Mouse (Mus musculus): Measurements from ENCODE around the gene Mgme1. TPM values are rescaled to one million over a fixed set of nuclear protein-coding genes. Genes with fewer than 3 reads are reported as not detected.

Mgme1 gene
- polyA plus RNA-seq, 1 experiment from 2014 or later: 10.8 TPM

DNA sequence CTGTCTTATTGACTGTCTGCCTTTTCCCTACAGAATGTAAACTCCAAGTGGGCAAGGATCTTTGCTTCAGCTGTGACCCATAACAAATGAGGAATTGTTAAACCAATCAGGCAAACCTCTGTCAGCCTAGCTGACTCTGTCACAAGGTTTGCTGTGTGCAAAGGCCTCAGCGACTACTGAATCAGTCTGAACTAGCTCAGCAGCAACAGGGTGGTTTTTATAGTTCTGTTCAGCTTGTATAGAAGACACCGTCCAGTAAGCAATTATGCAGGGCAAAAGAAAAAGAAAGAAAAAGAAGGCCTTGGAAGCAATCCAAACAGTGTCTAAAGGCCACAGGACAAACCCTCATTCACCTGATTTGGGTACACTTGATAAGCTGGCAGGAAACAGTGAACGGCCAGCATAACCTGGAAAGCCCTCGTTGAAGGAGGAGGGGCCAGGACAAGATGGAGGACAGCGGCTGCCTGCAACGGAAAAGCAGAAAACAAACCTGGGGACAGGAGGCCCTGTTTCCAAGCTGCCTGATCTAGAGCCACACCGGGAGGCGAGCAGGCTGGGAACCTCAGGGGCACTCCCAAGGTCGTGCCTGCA, 24.8 kb downstream of the Mgme1 start:
- Histone ChIP-seq H3K9me3 (ENCODE audit: control insufficient read depth, low read length) (no peaks in the 10 kb centered on the region), H3K4me1 (replicated peaks; ENCODE audit: control insufficient read depth, insufficient read depth, low read length) (no peaks in the 10 kb centered on the region), H3K36me3 (ENCODE audit: control insufficient read depth, insufficient read depth) (no peaks in the 10 kb centered on the region), H3K4me2 (ENCODE audit: low read length) (no peak overlapping the region), H3K27me3 (replicated peaks; ENCODE audit: control insufficient read depth, insufficient read depth, low read length) (no peaks in the 10 kb centered on the region), H3K4me3 (replicated peaks; ENCODE audit: low read length) (no peak overlapping the region), H3K27ac (ENCODE audit: low read length) (no peak overlapping the region), H3K9ac (replicated peaks; ENCODE audit: low read depth, low read length) (no peak overlapping the region)
- ATAC-seq: no peak
- 47% methylated on average over 9 of the region's 9 CpGs for WGBS

DNA sequence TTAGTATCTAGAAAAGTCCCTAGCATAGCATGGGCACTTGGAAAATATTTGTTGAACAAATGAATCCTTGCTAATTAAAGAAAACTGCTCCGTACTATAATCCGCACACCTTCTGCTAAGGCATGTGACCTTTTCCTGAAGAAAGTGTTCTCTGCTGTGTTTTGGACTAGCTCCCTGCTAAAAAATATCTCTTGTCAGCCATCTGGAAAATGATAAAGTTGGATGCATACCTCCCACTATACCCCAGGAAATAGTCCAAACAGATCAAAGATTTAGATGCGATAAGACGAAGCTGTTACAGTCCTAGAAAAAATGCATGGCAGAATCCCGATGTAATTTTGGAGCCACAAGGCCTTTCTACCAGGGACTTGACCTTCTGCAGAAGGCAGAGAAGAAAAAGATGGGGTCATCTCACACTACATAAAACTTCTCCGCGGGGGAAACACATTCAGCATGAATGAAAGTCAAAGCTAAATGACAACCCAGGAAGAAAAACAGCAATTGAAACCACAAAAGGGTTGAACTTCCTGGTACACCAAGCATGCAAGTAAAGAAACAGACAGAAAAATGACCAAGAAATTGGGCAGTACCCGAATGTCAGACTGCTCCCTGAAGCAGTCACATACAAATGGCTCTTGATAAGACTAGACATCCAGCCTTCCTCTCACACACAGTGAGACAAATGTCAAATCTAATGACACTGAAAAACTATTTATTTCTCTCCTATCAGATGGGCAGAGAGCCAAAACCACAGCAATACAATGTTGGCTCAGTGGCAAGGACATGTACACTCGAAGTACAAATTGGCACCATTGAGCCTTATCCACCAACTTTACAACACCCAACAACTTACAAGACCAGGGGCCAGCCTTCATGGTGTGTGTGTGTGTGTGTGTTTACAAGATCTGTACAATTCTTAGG, 29.5 kb downstream of the Mgme1 start:
- Histone ChIP-seq H3K27me3 (replicated peaks; ENCODE audit: control insufficient read depth, insufficient read depth, low read length) (no peaks in the 10 kb centered on the region), H3K4me2 (ENCODE audit: low read length) (no peak overlapping the region), H3K36me3 (ENCODE audit: control insufficient read depth, insufficient read depth) (no peaks in the 10 kb centered on the region), H3K9me3 (ENCODE audit: control insufficient read depth, low read length) (no peaks in the 10 kb centered on the region), H3K27ac (ENCODE audit: low read length) (no peak overlapping the region), H3K9ac (replicated peaks; ENCODE audit: low read depth, low read length) (no peak overlapping the region), H3K4me1 (replicated peaks; ENCODE audit: control insufficient read depth, insufficient read depth, low read length) (no peaks in the 10 kb centered on the region), H3K4me3 (replicated peaks; ENCODE audit: low read length) (no peak overlapping the region)
- no peak for ATAC-seq
- WGBS: 75% methylated on average over 9 of the region's 9 CpGs

GRCm38 (mm10) chr2:144301101-144301500, 30.6 kb downstream of the Mgme1 start:
- Histone ChIP-seq H3K9ac (replicated peaks; ENCODE audit: low read depth, low read length) (no peak overlapping the region), H3K27ac (ENCODE audit: low read length) (no peak overlapping the region), H3K9me3 (ENCODE audit: control insufficient read depth, low read length) (no peaks in the 10 kb centered on the region), H3K27me3 (replicated peaks; ENCODE audit: control insufficient read depth, insufficient read depth, low read length) (no peaks in the 10 kb centered on the region), H3K4me3 (replicated peaks; ENCODE audit: low read length) (no peak overlapping the region), H3K4me2 (ENCODE audit: low read length) (no peak overlapping the region), H3K36me3 (ENCODE audit: control insufficient read depth, insufficient read depth) (no peaks in the 10 kb centered on the region), H3K4me1 (replicated peaks; ENCODE audit: control insufficient read depth, insufficient read depth, low read length) (no peaks in the 10 kb centered on the region)
- no peak for ATAC-seq
- WGBS: 94% methylated on average over 11 of the region's 11 CpGs

DNA sequence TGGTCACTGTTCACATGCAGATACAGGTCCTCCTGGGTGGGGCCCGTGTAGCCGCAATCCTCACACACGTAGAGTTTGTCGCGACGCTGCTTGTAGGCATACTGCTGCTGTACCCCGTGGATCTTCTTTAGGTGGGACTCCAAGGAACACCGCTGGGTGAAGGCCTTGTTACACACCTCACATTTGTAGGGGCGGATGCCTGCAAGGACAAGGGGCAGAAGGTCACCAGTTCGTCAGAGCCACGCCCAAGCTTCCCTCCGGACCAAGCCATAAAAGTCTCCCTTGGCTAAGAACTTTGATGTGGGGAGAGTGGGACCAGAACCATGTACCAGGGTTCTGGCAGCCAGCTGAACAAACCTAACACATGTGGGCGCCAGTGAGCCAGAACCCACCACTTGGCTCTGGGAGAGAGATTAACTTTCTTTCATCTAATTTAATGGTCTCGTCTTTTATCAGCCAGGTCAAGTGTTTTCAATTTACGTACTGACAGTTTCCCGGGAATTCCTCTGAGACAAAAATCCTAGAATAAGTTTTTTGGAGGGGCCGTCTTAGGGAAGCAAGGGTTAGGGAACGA, 35.3 kb downstream of the Mgme1 start:
- no peak overlapping the region for H3K9ac ChIP-seq (replicated peaks; ENCODE audit: low read depth, low read length)
- H3K4me3 ChIP-seq (replicated peaks; ENCODE audit: low read length): no peak overlapping the region
- H3K36me3 ChIP-seq (ENCODE audit: control insufficient read depth, insufficient read depth): no peaks in the 10 kb centered on the region
- no peaks in the 10 kb centered on the region for H3K4me1 ChIP-seq (replicated peaks; ENCODE audit: control insufficient read depth, insufficient read depth, low read length)
- H3K4me2 ChIP-seq (ENCODE audit: low read length): no peak overlapping the region
- H3K27ac ChIP-seq (ENCODE audit: low read length): no peak overlapping the region
- H3K27me3 ChIP-seq (replicated peaks; ENCODE audit: control insufficient read depth, insufficient read depth, low read length): no peaks in the 10 kb centered on the region
- no peaks in the 10 kb centered on the region for H3K9me3 ChIP-seq (ENCODE audit: control insufficient read depth, low read length)
- WGBS: 74% methylated on average over 18 of the region's 18 CpGs
- no peak for ATAC-seq

GRCm38 (mm10) chr2:144308561-144308960, 38.1 kb downstream of the Mgme1 start:
- Histone ChIP-seq H3K27ac (ENCODE audit: low read length) (no peak overlapping the region), H3K4me3 (replicated peaks; ENCODE audit: low read length) (no peak overlapping the region), H3K36me3 (ENCODE audit: control insufficient read depth, insufficient read depth) (no peaks in the 10 kb centered on the region), H3K9me3 (ENCODE audit: control insufficient read depth, low read length) (no peaks in the 10 kb centered on the region), H3K9ac (replicated peaks; ENCODE audit: low read depth, low read length) (no peak overlapping the region), H3K4me2 (ENCODE audit: low read length) (no peak overlapping the region), H3K4me1 (replicated peaks; ENCODE audit: control insufficient read depth, insufficient read depth, low read length) (no peaks in the 10 kb centered on the region), H3K27me3 (replicated peaks; ENCODE audit: control insufficient read depth, insufficient read depth, low read length) (no peaks in the 10 kb centered on the region)
- ATAC-seq: no peak
- WGBS: 53% methylated on average over 8 of the region's 8 CpGs

GRCm38 (mm10) chr2:144310273-144310672, 39.8 kb downstream of the Mgme1 start:
- 16% methylated on average over 5 of the region's 5 CpGs for WGBS
- Histone ChIP-seq H3K9me3 (ENCODE audit: control insufficient read depth, low read length) (no peaks in the 10 kb centered on the region), H3K27me3 (replicated peaks; ENCODE audit: control insufficient read depth, insufficient read depth, low read length) (no peaks in the 10 kb centered on the region), H3K36me3 (ENCODE audit: control insufficient read depth, insufficient read depth) (no peaks in the 10 kb centered on the region), H3K4me2 (ENCODE audit: low read length) (no peak overlapping the region), H3K4me3 (replicated peaks; ENCODE audit: low read length) (no peak overlapping the region), H3K9ac (replicated peaks; ENCODE audit: low read depth, low read length) (no peak overlapping the region), H3K27ac (ENCODE audit: low read length) (no peak overlapping the region), H3K4me1 (replicated peaks; ENCODE audit: control insufficient read depth, insufficient read depth, low read length) (no peaks in the 10 kb centered on the region)
- no peak for ATAC-seq

DNA sequence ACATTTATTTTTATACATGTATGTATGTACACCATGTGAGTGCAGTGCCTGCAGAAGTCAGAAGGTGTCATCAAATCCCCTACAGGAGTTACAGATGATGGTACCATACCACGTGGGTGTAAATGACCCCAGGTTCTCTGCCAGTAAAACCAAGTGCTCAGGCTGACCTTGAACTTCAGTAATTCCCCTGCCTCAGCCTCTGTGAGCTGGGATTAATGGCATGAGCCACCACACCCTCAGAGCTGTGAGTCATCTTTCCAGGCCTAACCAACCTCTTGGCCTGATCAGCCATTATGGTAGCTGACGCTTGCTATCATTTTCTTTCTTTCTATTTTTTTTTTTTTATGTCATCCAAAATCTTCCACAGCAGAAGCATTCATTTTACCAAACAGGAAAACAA, 40.9 kb downstream of the Mgme1 start:
- ATAC-seq: no peak
- Histone ChIP-seq H3K36me3 (ENCODE audit: control insufficient read depth, insufficient read depth) (no peaks in the 10 kb centered on the region), H3K27me3 (replicated peaks; ENCODE audit: control insufficient read depth, insufficient read depth, low read length) (no peaks in the 10 kb centered on the region), H3K27ac (ENCODE audit: low read length) (no peak overlapping the region), H3K4me1 (replicated peaks; ENCODE audit: control insufficient read depth, insufficient read depth, low read length) (no peaks in the 10 kb centered on the region), H3K9ac (replicated peaks; ENCODE audit: low read depth, low read length) (no peak overlapping the region), H3K9me3 (ENCODE audit: control insufficient read depth, low read length) (no peaks in the 10 kb centered on the region), H3K4me3 (replicated peaks; ENCODE audit: low read length) (no peak overlapping the region), H3K4me2 (ENCODE audit: low read length) (no peak overlapping the region)
- WGBS: 84% methylated on average over 2 of the region's 2 CpGs

GRCm38 (mm10) chr2:144324218-144324617, 53.8 kb downstream of the Mgme1 start:
- no peak overlapping the region for H3K4me2 ChIP-seq (ENCODE audit: low read length)
- no peak for ATAC-seq
- no peaks in the 10 kb centered on the region for H3K4me1 ChIP-seq (replicated peaks; ENCODE audit: control insufficient read depth, insufficient read depth, low read length)
- H3K4me3 ChIP-seq (replicated peaks; ENCODE audit: low read length): no peak overlapping the region
- H3K27me3 ChIP-seq (replicated peaks; ENCODE audit: control insufficient read depth, insufficient read depth, low read length): peaks cover 14% of the 10 kb centered on the region; the same call in 1 of the 2 replicates
- 54% methylated on average over 3 of the region's 3 CpGs for WGBS
- H3K9me3 ChIP-seq (ENCODE audit: control insufficient read depth, low read length): no peaks in the 10 kb centered on the region
- no peak overlapping the region for H3K9ac ChIP-seq (replicated peaks; ENCODE audit: low read depth, low read length)
- H3K27ac ChIP-seq (ENCODE audit: low read length): no peak overlapping the region
- H3K36me3 ChIP-seq (ENCODE audit: control insufficient read depth, insufficient read depth): no peaks in the 10 kb centered on the region

DNA sequence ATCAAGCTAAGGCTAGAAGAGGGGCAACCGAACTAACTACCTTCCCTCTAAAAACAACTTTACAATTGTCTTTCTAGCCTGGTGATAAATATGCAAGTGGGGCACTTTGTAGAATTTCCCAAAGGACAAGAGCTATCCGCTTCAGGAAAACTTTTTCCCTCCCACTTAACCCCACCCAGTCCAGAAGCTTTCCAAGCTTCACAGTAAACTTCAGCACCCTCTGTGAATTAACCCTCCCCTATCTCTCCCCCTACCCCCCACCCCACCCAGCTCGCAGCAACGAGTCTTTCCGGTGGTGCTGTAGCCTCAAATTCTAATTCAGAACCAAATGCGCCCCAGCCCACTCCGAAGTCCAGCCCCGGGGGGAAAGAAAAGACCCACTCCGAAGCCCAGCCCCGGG, 59.0 kb downstream of the Mgme1 start:
- H3K4me2 ChIP-seq (ENCODE audit: low read length): no peak overlapping the region
- H3K9ac ChIP-seq (replicated peaks; ENCODE audit: low read depth, low read length): no peak overlapping the region
- H3K4me3 ChIP-seq (replicated peaks; ENCODE audit: low read length): no peak overlapping the region
- ATAC-seq: no peak
- peaks cover 32% of the 10 kb centered on the region for H3K4me1 ChIP-seq (replicated peaks; ENCODE audit: control insufficient read depth, insufficient read depth, low read length)
- H3K9me3 ChIP-seq (ENCODE audit: control insufficient read depth, low read length): no peaks in the 10 kb centered on the region
- no peaks in the 10 kb centered on the region for H3K36me3 ChIP-seq (ENCODE audit: control insufficient read depth, insufficient read depth)
- no peak overlapping the region for H3K27ac ChIP-seq (ENCODE audit: low read length)
- peaks cover 50% of the 10 kb centered on the region for H3K27me3 ChIP-seq (replicated peaks; ENCODE audit: control insufficient read depth, insufficient read depth, low read length)
- 3% methylated on average over 5 of the region's 10 CpGs for WGBS

All from forebrain, embryonic 16.5 days (tissue).